Mouse (Mus musculus) liver, embryonic 11.5 days (tissue): ENCODE measurements around the gene Lrrc61. TPM values are rescaled to one million over a fixed set of nuclear protein-coding genes. Genes with fewer than 3 reads are reported as not detected.

Experiments
- polyA plus RNA-seq: library from polyadenylated mRNA; unstranded; fragments of >200 nt; fragmentation: Nextera tagmentation; extraction: Ambion mirVana; gene quantifications from 2 replicates; pipeline ENCODE4 v1.2.1, GENCODE M21; 2014

Lrrc61 gene
- polyA plus RNA-seq, 1 experiment from 2014 or later: 4.6 TPM

Other genes starting within 250 kb of the Lrrc61 start
- 7.8 and 10.1 TPM in 2 replicates for gene Krba1, start 159.2 kb upstream of the Lrrc61 start, polyA plus RNA-seq
- 5.3 and 6.9 TPM in 2 replicates for gene Zfp467, start 109.0 kb upstream of the Lrrc61 start, polyA plus RNA-seq
- 0.05 and 0.16 TPM in 2 replicates for gene Sspo, start 106.6 kb upstream of the Lrrc61 start, polyA plus RNA-seq
- 4.2 and 5.6 TPM in 2 replicates for gene Atp6v0e2, start 17.2 kb upstream of the Lrrc61 start, polyA plus RNA-seq
- 9.0 and 9.7 TPM in 2 replicates for gene Rarres2, start 18.0 kb downstream of the Lrrc61 start, polyA plus RNA-seq
- not detected in 2 replicates for gene Gm45021, start 34.8 kb downstream of the Lrrc61 start, polyA plus RNA-seq
- gene Repin1, start 39.1 kb downstream of the Lrrc61 start, polyA plus RNA-seq: 20.0 and 20.1 TPM in 2 replicates
- not detected in 2 replicates for gene Gm44965, start 39.1 kb downstream of the Lrrc61 start, polyA plus RNA-seq
- 2.7 and 3.3 TPM in 2 replicates for gene Zfp775, start 47.3 kb downstream of the Lrrc61 start, polyA plus RNA-seq
- 0.40 and 0.45 TPM in 2 replicates for gene AI854703, start 72.0 kb downstream of the Lrrc61 start, polyA plus RNA-seq
- gene Gimap8, start 92.4 kb downstream of the Lrrc61 start, polyA plus RNA-seq: 0.32 and 1.1 TPM in 2 replicates
- 14.5 and 17.9 TPM in 2 replicates for gene Gimap9, start 121.3 kb downstream of the Lrrc61 start, polyA plus RNA-seq
- gene Gimap4, start 129.8 kb downstream of the Lrrc61 start, polyA plus RNA-seq: 21.8 and 23.5 TPM in 2 replicates
- gene Gimap6, start 153.4 kb downstream of the Lrrc61 start, polyA plus RNA-seq: 18.0 and 18.6 TPM in 2 replicates
- 0.77 and 2.2 TPM in 2 replicates for gene Gm28053, start 163.8 kb downstream of the Lrrc61 start, polyA plus RNA-seq
- gene Gimap7, start 163.8 kb downstream of the Lrrc61 start, polyA plus RNA-seq: not detected in 2 replicates
- 14.1 and 15.4 TPM in 2 replicates for gene Gimap1, start 184.3 kb downstream of the Lrrc61 start, polyA plus RNA-seq
- gene Gimap5, start 191.4 kb downstream of the Lrrc61 start, polyA plus RNA-seq: 3.5 and 4.0 TPM in 2 replicates
- gene Gimap3, start 216.1 kb downstream of the Lrrc61 start, polyA plus RNA-seq: 0.08 TPM in 1 of 2 replicates, not detected in the other